Mouse (Mus musculus): ENCODE results near the gene Sh3rf1. TPM values are rescaled to one million over a fixed set of nuclear protein-coding genes. Genes with fewer than 3 reads are reported as not detected.

The Sh3rf1 gene
- polyA plus RNA-seq, 1 experiment from 2014 or later = 24.0 TPM

GRCm38 (mm10) chr8:61230881-61231755 is 7.4 kb downstream of the Sh3rf1 start:
- Histone ChIP-seq H3K4me1 (ENCODE audit: control insufficient read depth, insufficient read depth, low read length) (peaks cover 26% of the 10 kb centered on the region), H3K9ac (replicated peaks; ENCODE audit: low read depth, low read length) (no peak overlapping the region), H3K4me3 (ENCODE audit: low read depth, low read length) (no peak overlapping the region), H3K27me3 (ENCODE audit: control insufficient read depth, insufficient read depth, low read length) (no peaks in the 10 kb centered on the region), H3K4me2 (ENCODE audit: low read depth, low read length) (no peak overlapping the region), H3K36me3 (ENCODE audit: control insufficient read depth, insufficient read depth, low read length) (no peaks in the 10 kb centered on the region), H3K9me3 (ENCODE audit: control insufficient read depth, low read length) (no peaks in the 10 kb centered on the region), H3K27ac (ENCODE audit: low read depth, low read length) (no peak overlapping the region)
- no peak for ATAC-seq (ENCODE audit: low read depth)
- whole genome bisulfite sequencing = 95% methylated on average over 11 of the region's 11 CpGs

- H3K4me2 ChIP-seq (ENCODE audit: low read depth, low read length) = no peak overlapping the region
- H3K27ac ChIP-seq (ENCODE audit: low read depth, low read length) = no peak overlapping the region
- 93% methylated on average over 5 of the region's 5 CpGs for WGBS
- ATAC-seq (ENCODE audit: low read depth) = no peak
- no peaks in the 10 kb centered on the region for H3K36me3 ChIP-seq (ENCODE audit: control insufficient read depth, insufficient read depth, low read length)
- no peak overlapping the region for H3K4me3 ChIP-seq (ENCODE audit: low read depth, low read length)
- no peaks in the 10 kb centered on the region for H3K9me3 ChIP-seq (ENCODE audit: control insufficient read depth, low read length)
- no peaks in the 10 kb centered on the region for H3K27me3 ChIP-seq (ENCODE audit: control insufficient read depth, insufficient read depth, low read length)
- no peak overlapping the region for H3K9ac ChIP-seq (replicated peaks; ENCODE audit: low read depth, low read length)
- no peaks in the 10 kb centered on the region for H3K4me1 ChIP-seq (ENCODE audit: control insufficient read depth, insufficient read depth, low read length)
Measured at GRCm38 (mm10) chr8:61235499-61235898, 11.8 kb downstream of the Sh3rf1 start.

- ATAC-seq (ENCODE audit: low read depth) = no peak
- WGBS = 77% methylated on average over 9 of the region's 9 CpGs
- Histone ChIP-seq H3K9me3 (ENCODE audit: control insufficient read depth, low read length) (no peaks in the 10 kb centered on the region), H3K36me3 (ENCODE audit: control insufficient read depth, insufficient read depth, low read length) (no peaks in the 10 kb centered on the region), H3K27ac (ENCODE audit: low read depth, low read length) (no peak overlapping the region), H3K4me3 (ENCODE audit: low read depth, low read length) (no peak overlapping the region), H3K9ac (replicated peaks; ENCODE audit: low read depth, low read length) (no peak overlapping the region), H3K4me1 (ENCODE audit: control insufficient read depth, insufficient read depth, low read length) (no peaks in the 10 kb centered on the region), H3K4me2 (ENCODE audit: low read depth, low read length) (no peak overlapping the region), H3K27me3 (ENCODE audit: control insufficient read depth, insufficient read depth, low read length) (no peaks in the 10 kb centered on the region)
Measured at GRCm38 (mm10) chr8:61236506-61237268, 13.0 kb downstream of the Sh3rf1 start.

GRCm38 (mm10) chr8:61239576-61239975 is 15.9 kb downstream of the Sh3rf1 start:
- Histone ChIP-seq H3K4me3 (ENCODE audit: low read depth, low read length) (no peak overlapping the region), H3K9me3 (ENCODE audit: control insufficient read depth, low read length) (no peaks in the 10 kb centered on the region), H3K27me3 (ENCODE audit: control insufficient read depth, insufficient read depth, low read length) (no peaks in the 10 kb centered on the region), H3K4me1 (ENCODE audit: control insufficient read depth, insufficient read depth, low read length) (no peaks in the 10 kb centered on the region), H3K27ac (ENCODE audit: low read depth, low read length) (no peak overlapping the region), H3K9ac (replicated peaks; ENCODE audit: low read depth, low read length) (no peak overlapping the region), H3K4me2 (ENCODE audit: low read depth, low read length) (no peak overlapping the region), H3K36me3 (ENCODE audit: control insufficient read depth, insufficient read depth, low read length) (no peaks in the 10 kb centered on the region)
- ATAC-seq (ENCODE audit: low read depth) = no peak
- WGBS = 69% methylated on average over 3 of the region's 3 CpGs

GRCm38 (mm10) chr8:61241229-61241628 is 17.6 kb downstream of the Sh3rf1 start:
- Histone ChIP-seq H3K4me1 (ENCODE audit: control insufficient read depth, insufficient read depth, low read length) (no peaks in the 10 kb centered on the region), H3K9me3 (ENCODE audit: control insufficient read depth, low read length) (no peaks in the 10 kb centered on the region), H3K36me3 (ENCODE audit: control insufficient read depth, insufficient read depth, low read length) (no peaks in the 10 kb centered on the region), H3K27me3 (ENCODE audit: control insufficient read depth, insufficient read depth, low read length) (no peaks in the 10 kb centered on the region), H3K4me2 (ENCODE audit: low read depth, low read length) (no peak overlapping the region), H3K4me3 (ENCODE audit: low read depth, low read length) (no peak overlapping the region), H3K9ac (replicated peaks; ENCODE audit: low read depth, low read length) (no peak overlapping the region), H3K27ac (ENCODE audit: low read depth, low read length) (no peak overlapping the region)
- 75% methylated on average over 8 of the region's 8 CpGs for WGBS
- peak; percentile 36; the same call in 1 of the 2 replicates for ATAC-seq (ENCODE audit: low read depth)

GRCm38 (mm10) chr8:61242896-61243295 is 19.2 kb downstream of the Sh3rf1 start:
- no peaks in the 10 kb centered on the region for H3K36me3 ChIP-seq (ENCODE audit: control insufficient read depth, insufficient read depth, low read length)
- H3K27me3 ChIP-seq (ENCODE audit: control insufficient read depth, insufficient read depth, low read length) = no peaks in the 10 kb centered on the region
- H3K4me1 ChIP-seq (ENCODE audit: control insufficient read depth, insufficient read depth, low read length) = no peaks in the 10 kb centered on the region
- no peak overlapping the region for H3K9ac ChIP-seq (replicated peaks; ENCODE audit: low read depth, low read length)
- WGBS = 98% methylated on average over 19 of the region's 19 CpGs
- no peak overlapping the region for H3K4me2 ChIP-seq (ENCODE audit: low read depth, low read length)
- no peak for ATAC-seq (ENCODE audit: low read depth)
- no peaks in the 10 kb centered on the region for H3K9me3 ChIP-seq (ENCODE audit: control insufficient read depth, low read length)
- H3K27ac ChIP-seq (ENCODE audit: low read depth, low read length) = no peak overlapping the region
- no peak overlapping the region for H3K4me3 ChIP-seq (ENCODE audit: low read depth, low read length)

GRCm38 (mm10) chr8:61243491-61243890 is 19.8 kb downstream of the Sh3rf1 start:
- no peak overlapping the region for H3K4me2 ChIP-seq (ENCODE audit: low read depth, low read length)
- H3K27ac ChIP-seq (ENCODE audit: low read depth, low read length) = no peak overlapping the region
- ATAC-seq (ENCODE audit: low read depth) = no peak
- WGBS = 94% methylated on average over 5 of the region's 5 CpGs
- no peaks in the 10 kb centered on the region for H3K36me3 ChIP-seq (ENCODE audit: control insufficient read depth, insufficient read depth, low read length)
- no peak overlapping the region for H3K9ac ChIP-seq (replicated peaks; ENCODE audit: low read depth, low read length)
- no peaks in the 10 kb centered on the region for H3K9me3 ChIP-seq (ENCODE audit: control insufficient read depth, low read length)
- H3K4me3 ChIP-seq (ENCODE audit: low read depth, low read length) = no peak overlapping the region
- H3K27me3 ChIP-seq (ENCODE audit: control insufficient read depth, insufficient read depth, low read length) = no peaks in the 10 kb centered on the region
- H3K4me1 ChIP-seq (ENCODE audit: control insufficient read depth, insufficient read depth, low read length) = no peaks in the 10 kb centered on the region

- no peaks in the 10 kb centered on the region for H3K4me1 ChIP-seq (ENCODE audit: control insufficient read depth, insufficient read depth, low read length)
- H3K4me3 ChIP-seq (ENCODE audit: low read depth, low read length) = no peak overlapping the region
- no peaks in the 10 kb centered on the region for H3K9me3 ChIP-seq (ENCODE audit: control insufficient read depth, low read length)
- no peak overlapping the region for H3K27ac ChIP-seq (ENCODE audit: low read depth, low read length)
- H3K9ac ChIP-seq (replicated peaks; ENCODE audit: low read depth, low read length) = no peak overlapping the region
- 92% methylated on average over 7 of the region's 7 CpGs for WGBS
- no peak overlapping the region for H3K4me2 ChIP-seq (ENCODE audit: low read depth, low read length)
- H3K36me3 ChIP-seq (ENCODE audit: control insufficient read depth, insufficient read depth, low read length) = no peaks in the 10 kb centered on the region
- no peak for ATAC-seq (ENCODE audit: low read depth)
- no peaks in the 10 kb centered on the region for H3K27me3 ChIP-seq (ENCODE audit: control insufficient read depth, insufficient read depth, low read length)
Measured at GRCm38 (mm10) chr8:61244157-61244556, 20.5 kb downstream of the Sh3rf1 start.
